Mouse (Mus musculus) lung, postnatal 36 days (tissue): Measurements from ENCODE around the gene Fgd1.

Source experiments
- DNase-seq: peaks from one replicate; pipeline ENCODE4 v3.0.0; 2022; ENCODE audit warnings: mixed read lengths

The Fgd1 gene

GRCm38 (mm10) chrX:151045850-151046249 is at the start of gene Fgd1:
Gene Fgd1, plus strand, starts transcription at chrX:151046150.
- DNase-seq: no peak

GRCm38 (mm10) chrX:150996775-150997174 is 49.2 kb upstream of the Fgd1 start:
- no peak for DNase-seq

GRCm38 (mm10) chrX:151016938-151017877 is 28.7 kb upstream of the Fgd1 start, which contains the start of gene Gnl3l:
Gene Gnl3l, minus strand, starts transcription at chrX:151017322.
- DNase-seq: peak; percentile 94

GRCm38 (mm10) chrX:151017897-151018296 is 28.1 kb upstream of the Fgd1 start:
- DNase-seq: no peak

- no peak for DNase-seq
Observed at GRCm38 (mm10) chrX:151018798-151019197, 27.2 kb upstream of the Fgd1 start.

- peak; percentile 10 for DNase-seq
Observed at GRCm38 (mm10) chrX:151031400-151031799, 14.6 kb upstream of the Fgd1 start.

- DNase-seq: no peak
Observed at GRCm38 (mm10) chrX:151041223-151041622, 4.7 kb upstream of the Fgd1 start.

- DNase-seq: no peak
Observed at GRCm38 (mm10) chrX:151046321-151046720, 371 bp downstream of the Fgd1 start.

- peak; percentile 90 for DNase-seq
Observed at GRCm38 (mm10) chrX:151046777-151047430, 954 bp downstream of the Fgd1 start.

GRCm38 (mm10) chrX:151047431-151048058 is 1.6 kb downstream of the Fgd1 start:
- no peak for DNase-seq

GRCm38 (mm10) chrX:151049661-151050215 is 3.8 kb downstream of the Fgd1 start:
- DNase-seq: no peak

- DNase-seq: peak; percentile 21
Observed at GRCm38 (mm10) chrX:151050337-151050736, 4.4 kb downstream of the Fgd1 start.

GRCm38 (mm10) chrX:151054489-151054888 is 8.5 kb downstream of the Fgd1 start:
- no peak for DNase-seq

- peak; percentile 44 for DNase-seq
Observed at GRCm38 (mm10) chrX:151055559-151055958, 9.6 kb downstream of the Fgd1 start.

- DNase-seq: peak; percentile 7
Observed at GRCm38 (mm10) chrX:151059346-151059745, 13.4 kb downstream of the Fgd1 start.

- no peak for DNase-seq
Observed at GRCm38 (mm10) chrX:151061615-151062299, 15.8 kb downstream of the Fgd1 start.

GRCm38 (mm10) chrX:151066071-151066666 is 20.2 kb downstream of the Fgd1 start:
- DNase-seq: no peak

- DNase-seq: no peak
Observed at GRCm38 (mm10) chrX:151067876-151068275, 21.9 kb downstream of the Fgd1 start.

- no peak for DNase-seq
Observed at GRCm38 (mm10) chrX:151076007-151076406, 30.1 kb downstream of the Fgd1 start.

GRCm38 (mm10) chrX:151076941-151077485 is 31.1 kb downstream of the Fgd1 start:
- no peak for DNase-seq

- DNase-seq: no peak
Observed at GRCm38 (mm10) chrX:151085599-151085998, 39.6 kb downstream of the Fgd1 start.

GRCm38 (mm10) chrX:151087418-151087817 is 41.5 kb downstream of the Fgd1 start:
- DNase-seq: no peak
